25 mouse cellular contexts compared by ENCODE assay signal in genomic region chr11:28851645-28852044, GRCm38 (mm10). TPM values are rescaled to one million over a fixed set of nuclear protein-coding genes. Genes with fewer than 3 reads are reported as not detected.
DNase-seq lines count a peak whose midpoint lies in the region; ATAC-seq and TF ChIP-seq lines count a peak whose summit lies in the region.
"Had no signal": no experiment of that assay in that cellular context is flagged by ENCODE, and none has a peak within 500 bp of the region (broad histone marks: within the 10 kb centered on the region; RNA-seq: fewer than 3 reads in every experiment).

No protein-coding gene starts in this region.

- ATAC-seq in frontal cortex, adult (ENCODE audit: low TSS enrichment): peak; percentile 48; the same call in 1 of the 2 replicates
- ATAC-seq: forebrain, embryonic 13.5 days; forebrain, embryonic 15.5 days; forebrain, postnatal 0 days had no signal

- H3K27ac ChIP-seq in embryonic fibroblast, embryonic 13.5 days (ENCODE audit: insufficient read depth, low read length): peak overlapping the region; percentile 36; the same call in 1 of the 2 replicates
- H3K27ac ChIP-seq: embryonic facial prominence, embryonic 13.5 days; embryonic facial prominence, embryonic 15.5 days; forebrain, embryonic 13.5 days; forebrain, embryonic 15.5 days had no signal

- no peak overlapping the region for H3K4me3 ChIP-seq in embryonic fibroblast, embryonic 13.5 days (ENCODE audit: insufficient read depth, low read length)
- H3K4me3 ChIP-seq: embryonic facial prominence, embryonic 13.5 days; embryonic facial prominence, embryonic 15.5 days; forebrain, embryonic 13.5 days; forebrain, embryonic 15.5 days had no signal

- no peak for DNase-seq in frontal cortex, postnatal 10 days (ENCODE audit: low spot score in 2 of 2)
- peak; percentile 57 for DNase-seq in 3T3-L1 (ENCODE audit: low read depth, low spot score)
- DNase-seq in NIH3T3 (ENCODE audit: low read depth): peak; percentile 57
- DNase-seq in right cerebral cortex, postnatal 14 days: no peak
- no peak for DNase-seq in ovary, adult 18-20 months (ENCODE audit: low spot score)
- no peak for DNase-seq in adrenal gland, adult 2 months
- DNase-seq: adrenal gland, adult 8-10 months; adrenal gland, postnatal 14 days; adrenal gland, postnatal 36 days; cerebellum, adult 11 months; cerebellum, adult 18-20 months; cerebellum, adult 8-10 months; cerebellum, adult 9-11 months; cerebellum, postnatal 14 days; cerebellum, postnatal 36 days; embryo, embryonic 11 days; forebrain, postnatal 0 days had no signal

- no peak for TF ChIP-seq POLR2A in embryonic fibroblast, embryonic 13.5 days (IDR thresholded peaks at IDR 0.05; ENCODE audit: low read depth, low read length)

- no peak for TF ChIP-seq CTCF in embryonic fibroblast, embryonic 13.5 days (IDR thresholded peaks at IDR 0.05; ENCODE audit: borderline replicate concordance, insufficient read depth, low read length)

- peaks cover 18% of the 10 kb centered on the region for H3K4me1 ChIP-seq in embryonic fibroblast, embryonic 13.5 days (ENCODE audit: control insufficient read depth, insufficient read depth, low read length)

RNA-seq across cellular contexts. Expression of gene Efemp1, which starts 1.4 kb away (rescaled TPM):
- polyA plus RNA-seq in embryonic fibroblast, embryonic 13.5 days (2011; ENCODE audit: insufficient read length, low read depth, missing spikeins): 79.5 and 103 TPM in 2 replicates
- 10 to 100 TPM; 45.2 to 98.9 TPM for total RNA-seq in adrenal gland, adult 2 months (2021)
- polyA plus RNA-seq in adrenal gland, adult 2 months (2012; rRNA removed): 38.7 and 59.8 TPM in 2 replicates
- total RNA-seq: common myeloid progenitor, adult 5-6 weeks; MEL had no signal

Comparison
In these comparisons a context has a peak if more than half of its experiments do, and no peak if none do; other contexts are left out.
1. DNase-seq: peak in 3T3-L1 (single experiment) and NIH3T3 (single experiment); none in frontal cortex, postnatal 10 days (0 of 2), right cerebral cortex, postnatal 14 days (single experiment), ovary, adult 18-20 months (single experiment) and adrenal gland, adult 2 months (single experiment).